Mouse (Mus musculus) kidney, adult 18-20 months (tissue): Measurements from ENCODE around the gene Pusl1.

Experiments
- DNase-seq: peaks from one replicate; pipeline ENCODE4 v3.0.0; 2021

Gene Pusl1

DNA sequence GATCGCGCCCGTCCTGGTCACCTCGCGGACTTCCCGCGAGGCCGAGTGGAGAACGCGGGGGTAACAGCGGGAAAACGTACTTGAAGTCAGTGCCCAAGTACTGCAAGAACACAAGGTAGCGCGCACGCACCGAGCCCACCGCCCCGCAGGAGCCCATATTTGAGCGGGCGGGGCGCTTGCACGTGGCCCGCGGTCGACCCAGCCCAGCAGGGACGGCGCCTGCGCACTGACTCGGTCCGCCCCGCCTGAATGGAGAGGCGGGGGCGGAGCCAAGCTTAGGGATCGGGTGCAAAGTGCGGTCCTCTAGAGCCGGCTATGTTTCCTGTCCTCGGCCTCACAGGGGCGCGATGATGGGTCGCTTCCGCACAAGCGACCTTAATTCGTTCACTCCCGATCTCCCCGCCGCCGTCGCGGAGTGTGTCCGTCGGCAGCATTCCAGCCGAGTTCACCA is at the start of gene Pusl1, which contains the start of gene Acap3:
Pusl1 (minus strand) TSS at position 231 of the 451 bp plus-strand sequence.
Acap3 (plus strand) TSS at position 272 of the 451 bp plus-strand sequence.
- peak; percentile 98 for DNase-seq

DNA sequence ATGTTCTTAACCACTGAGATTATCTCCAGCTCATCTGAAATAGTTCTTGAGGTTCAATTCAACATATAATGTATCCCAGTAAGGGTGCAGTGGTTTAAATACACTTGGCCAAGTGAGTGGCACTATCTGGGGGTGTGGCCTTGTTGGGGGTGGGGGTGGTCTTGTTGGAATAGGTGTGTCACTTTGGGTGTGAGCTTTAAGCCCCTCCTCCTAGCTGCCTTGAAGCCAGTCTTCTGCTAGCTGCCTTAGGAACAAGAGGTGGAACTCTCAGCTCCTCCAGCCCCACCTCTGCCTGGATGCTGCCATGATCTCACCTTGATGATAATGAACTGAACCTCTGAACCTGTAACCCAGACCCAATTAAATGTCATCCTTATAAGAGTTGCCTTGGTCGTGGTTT is 40.5 kb upstream of the Pusl1 start:
- DNase-seq: no peak

DNA sequence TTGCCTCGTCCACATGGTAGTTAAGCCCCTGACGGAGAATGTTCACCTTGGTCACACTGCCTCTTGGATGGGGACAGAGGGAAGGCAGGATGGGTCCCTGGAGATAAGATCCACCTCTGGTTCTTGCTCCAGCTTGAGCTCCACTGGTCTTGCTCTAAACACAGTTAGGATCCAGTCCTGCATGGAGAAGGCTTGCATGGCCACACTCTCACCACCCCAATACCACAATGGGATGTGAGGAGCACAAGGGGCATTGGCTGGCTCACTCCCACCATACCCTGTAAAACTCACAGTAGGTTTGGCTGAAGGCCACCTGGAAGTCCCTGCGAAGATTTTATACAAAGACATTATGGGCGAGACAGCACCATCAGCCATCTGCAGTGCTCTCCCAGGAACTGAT is 17.2 kb upstream of the Pusl1 start:
- no peak for DNase-seq

DNA sequence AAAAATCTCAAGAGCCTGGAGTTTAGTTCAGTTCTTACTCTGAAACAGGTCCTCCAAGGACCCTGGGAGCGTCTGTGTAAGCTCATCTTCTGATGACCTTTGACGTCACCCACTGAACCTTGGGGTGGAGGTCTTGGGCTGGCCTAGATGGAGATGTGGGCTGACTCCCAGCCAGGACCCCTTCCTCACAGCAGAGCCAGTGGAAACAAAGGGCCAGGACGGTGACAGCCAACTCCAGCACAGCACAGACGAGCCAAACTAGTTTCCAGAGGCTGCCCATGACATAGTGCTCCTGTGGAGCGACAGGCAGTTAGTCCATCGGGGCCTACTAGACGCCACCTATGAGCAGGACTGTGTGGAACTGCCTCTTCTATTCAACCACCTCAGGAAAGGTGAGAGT is 16.7 kb upstream of the Pusl1 start:
- DNase-seq: no peak

DNA sequence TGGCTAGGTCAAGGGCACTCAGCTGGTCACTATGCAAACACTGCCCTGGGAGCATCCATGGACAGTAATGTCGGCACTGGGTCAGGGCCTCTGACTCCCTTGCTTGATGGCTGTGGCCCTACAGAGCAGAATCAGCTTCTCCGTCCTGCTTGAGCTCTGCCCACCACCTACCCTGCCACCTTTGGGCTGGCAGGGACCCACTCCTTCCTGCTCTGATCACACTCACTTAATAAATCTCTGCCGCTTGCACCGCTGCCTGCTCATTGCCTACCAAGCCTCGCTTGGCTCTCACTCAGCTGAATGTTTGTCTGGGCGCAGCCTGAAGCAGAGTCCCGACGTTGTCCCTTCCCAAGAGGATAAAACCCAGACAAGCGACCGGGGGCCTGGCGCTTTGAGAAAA is 15.4 kb upstream of the Pusl1 start:
- DNase-seq: no peak

DNA sequence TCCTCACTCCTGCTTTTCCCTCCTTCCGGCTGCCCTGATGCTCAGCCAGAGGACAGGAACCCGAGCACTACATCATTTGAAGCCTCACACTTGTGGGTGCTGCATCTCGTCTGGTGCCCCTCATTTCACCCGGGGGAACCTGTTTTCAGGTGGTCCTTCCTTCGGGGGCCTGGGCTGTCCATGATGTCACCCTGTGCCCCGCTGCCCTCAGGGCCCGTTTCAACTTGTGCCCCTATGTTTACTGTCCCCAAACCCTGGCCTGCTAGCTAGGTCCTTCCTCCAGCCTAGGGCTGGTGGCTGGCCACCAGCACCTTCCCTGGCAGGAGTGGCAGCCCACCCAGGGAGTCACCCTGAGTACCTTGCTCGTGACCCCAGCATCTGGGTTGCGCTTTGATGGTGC is 14.5 kb upstream of the Pusl1 start:
- DNase-seq: no peak

DNA sequence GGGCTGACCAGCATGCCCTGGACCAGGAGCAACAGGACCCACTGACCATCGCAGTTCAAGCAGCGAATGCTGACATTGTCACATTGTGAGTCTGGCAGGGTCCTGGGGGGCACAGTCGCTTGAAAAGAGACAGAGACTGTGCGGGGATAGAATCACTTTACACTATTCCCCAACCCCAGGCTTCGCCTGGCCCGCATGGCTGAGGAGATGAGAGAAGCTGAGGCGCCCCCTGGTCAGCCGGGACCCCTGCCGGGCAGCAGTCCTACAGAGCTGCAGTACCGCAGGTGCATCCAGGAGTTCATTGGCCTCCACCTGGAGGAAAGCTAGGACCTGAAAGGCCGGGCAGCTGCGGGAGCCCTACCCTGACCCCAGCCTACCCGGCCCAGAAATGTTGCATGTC is 14.1 kb upstream of the Pusl1 start:
- DNase-seq: no peak

DNA sequence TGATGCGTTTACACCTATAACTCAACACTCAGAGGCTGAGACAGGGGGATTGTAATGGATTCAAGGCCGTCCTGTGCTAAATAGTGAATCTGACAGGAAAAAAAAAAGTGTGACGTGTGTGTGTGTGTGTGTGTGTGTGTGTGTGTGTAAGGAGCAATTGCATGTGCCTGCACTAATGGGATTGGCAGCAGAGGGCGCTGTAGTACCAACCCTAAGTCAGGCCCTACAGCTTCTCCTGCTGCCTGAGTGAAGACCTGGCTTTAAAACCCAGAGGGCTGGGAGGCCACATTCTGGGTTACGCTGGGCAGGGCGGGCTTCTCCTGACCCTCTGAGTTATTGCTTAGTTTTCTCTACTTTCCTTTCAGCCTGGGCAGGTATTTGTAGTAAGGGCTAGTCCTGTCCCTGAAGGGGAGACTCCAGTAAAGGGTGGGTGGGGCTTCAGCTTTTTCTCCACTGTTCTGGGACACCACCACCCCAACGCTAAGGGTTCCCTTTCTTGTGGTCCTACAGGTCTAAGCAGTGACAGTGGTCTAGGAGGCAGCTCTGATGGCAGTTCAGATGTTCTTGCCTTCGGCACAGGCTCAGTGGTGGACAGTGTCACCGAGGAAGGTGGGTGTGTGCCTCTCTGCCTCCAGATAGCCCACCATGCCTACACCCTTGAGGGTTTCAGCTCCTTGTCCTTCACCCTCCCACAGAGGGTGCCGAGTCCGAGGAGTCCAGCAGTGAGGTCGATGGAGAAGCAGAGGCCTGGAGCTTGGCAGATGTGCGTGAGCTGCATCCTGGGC is 12.9 kb upstream of the Pusl1 start:
- DNase-seq: no peak

DNA sequence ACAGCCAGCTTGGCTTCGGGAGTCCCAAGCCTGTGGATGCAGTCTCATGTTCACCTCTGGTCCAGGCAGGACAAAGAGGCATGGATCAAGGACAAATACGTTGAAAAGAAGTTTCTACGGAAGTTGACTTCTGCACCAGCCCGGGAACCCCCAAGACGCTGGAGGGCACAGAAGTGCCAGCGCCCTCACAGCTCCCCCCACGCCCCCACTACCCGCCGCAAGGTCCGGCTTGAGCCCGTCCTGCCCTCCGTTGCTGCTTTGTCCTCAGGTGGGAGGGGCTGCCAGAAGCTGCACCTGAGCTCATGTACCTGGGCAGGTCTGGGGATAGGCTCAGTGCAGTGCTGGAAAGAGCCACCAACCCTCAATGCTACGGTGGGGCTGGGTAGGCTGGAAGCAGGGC is 11.7 kb upstream of the Pusl1 start:
- DNase-seq: no peak

DNA sequence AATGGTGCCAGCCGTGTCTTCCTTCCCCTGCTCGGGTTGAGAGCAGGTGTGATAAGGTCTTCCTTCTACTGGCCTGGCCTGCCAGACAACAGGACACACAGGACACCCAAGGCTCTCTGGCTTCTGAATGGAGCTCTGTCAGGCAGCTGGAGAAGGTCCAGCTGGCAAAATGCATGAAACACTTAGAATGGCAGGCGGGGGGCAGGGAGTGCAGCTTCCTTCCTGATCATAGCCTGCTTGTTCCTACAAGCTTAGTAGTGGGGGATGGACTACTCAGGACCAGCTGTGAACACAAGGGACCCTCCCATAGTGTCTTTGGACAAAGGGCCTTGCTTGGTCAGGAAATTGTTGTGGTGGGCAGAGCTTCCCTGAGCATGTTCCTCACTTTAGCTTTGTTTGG is 9.6 kb upstream of the Pusl1 start:
- no peak for DNase-seq

DNA sequence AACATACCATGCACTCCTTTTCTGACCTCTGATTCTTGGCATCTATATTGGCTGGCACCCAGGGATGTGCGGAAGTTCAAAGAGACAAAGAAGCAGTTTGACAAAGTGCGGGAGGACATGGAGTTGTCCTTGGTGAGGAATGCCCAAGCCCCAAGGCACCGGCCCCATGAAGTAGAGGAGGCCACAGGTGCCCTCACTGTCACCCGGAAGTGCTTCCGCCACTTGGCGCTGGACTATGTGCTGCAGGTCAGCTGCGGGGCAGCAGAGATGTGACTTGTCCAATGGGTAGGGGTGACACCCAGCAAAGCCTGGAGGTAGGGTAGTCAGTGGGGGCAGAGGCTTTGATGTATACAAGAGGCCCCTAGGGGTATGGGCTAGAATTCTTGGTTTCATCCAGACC is 7.8 kb upstream of the Pusl1 start:
- no peak for DNase-seq

DNA sequence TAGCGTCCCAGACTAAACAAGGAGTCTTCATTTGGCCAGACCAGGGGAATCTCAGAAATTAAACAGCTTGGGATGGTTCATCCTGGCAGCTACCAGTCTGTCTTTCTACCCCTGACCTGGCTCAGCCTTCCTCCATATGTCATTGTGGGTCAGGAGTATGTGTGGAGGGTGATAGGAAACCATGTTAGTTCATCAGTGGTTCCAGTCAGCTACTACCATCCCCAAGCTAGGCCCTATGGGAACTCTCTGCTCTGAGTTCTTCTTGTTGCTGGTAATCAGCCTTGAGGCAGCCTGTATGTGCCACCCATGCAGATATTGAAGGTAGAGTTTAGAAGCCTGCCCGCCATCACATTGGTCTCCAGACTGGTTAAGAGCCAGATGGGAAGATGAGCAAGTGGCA is 6.7 kb upstream of the Pusl1 start:
- no peak for DNase-seq

DNA sequence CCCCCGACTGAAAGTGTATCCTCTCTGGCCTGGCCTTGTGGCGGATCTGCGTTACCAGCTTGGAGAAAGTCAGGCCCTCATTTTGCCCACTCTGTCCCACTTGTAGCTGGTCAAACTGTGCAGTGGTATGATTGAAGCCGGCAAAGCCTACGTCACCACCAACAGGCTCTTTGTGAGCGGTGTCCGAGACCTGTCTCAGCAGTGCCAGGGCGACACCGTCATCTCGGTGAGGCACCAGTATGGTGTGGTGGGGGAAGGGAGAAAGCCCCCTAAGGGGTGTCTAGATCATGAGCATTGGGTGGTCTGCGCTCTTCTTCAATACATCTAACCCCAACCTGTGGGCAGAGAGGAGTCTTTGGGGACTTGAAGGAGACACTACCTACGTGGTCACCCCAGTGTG is 4.9 kb upstream of the Pusl1 start:
- DNase-seq: no peak

DNA sequence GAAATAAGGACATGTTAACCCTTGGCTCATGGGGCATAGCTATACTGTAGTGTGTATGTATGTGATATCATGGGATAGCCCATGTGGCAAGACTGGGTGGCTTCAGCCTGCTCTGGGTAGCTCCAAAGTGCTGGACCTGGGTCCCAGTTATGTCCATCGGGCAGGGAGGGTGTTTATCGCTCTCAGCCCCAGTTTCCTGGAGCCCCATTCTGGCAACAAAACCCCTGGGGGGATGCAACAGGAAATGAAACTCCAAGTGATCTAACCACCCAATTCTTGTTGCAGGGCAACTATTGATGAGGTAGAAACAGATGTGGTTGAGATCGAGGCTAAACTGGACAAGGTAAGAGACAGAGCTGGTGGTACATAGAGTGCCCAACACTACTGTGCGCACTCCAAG is 4.2 kb upstream of the Pusl1 start:
- no peak for DNase-seq

DNA sequence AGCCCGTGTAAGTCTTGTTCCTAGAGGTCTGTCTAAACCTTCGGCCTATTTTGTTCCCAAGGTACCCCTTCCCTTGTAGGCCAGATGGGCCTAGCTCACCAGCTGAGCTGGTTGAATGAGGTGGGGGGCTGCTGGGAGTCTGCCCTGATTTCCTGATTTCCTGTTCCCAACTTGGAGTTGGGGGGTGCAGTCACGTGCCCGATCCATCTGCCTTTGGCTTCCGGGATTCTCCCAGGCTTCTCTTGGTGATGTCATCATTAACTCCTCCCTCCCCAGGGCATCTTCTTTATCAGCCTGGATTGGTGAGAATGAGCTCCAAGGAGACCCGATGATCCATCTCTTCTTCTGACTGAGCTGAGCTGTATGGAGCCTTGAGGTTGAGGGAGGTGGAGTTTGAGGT is 3.6 kb upstream of the Pusl1 start:
- peak; percentile 56 for DNase-seq

DNA sequence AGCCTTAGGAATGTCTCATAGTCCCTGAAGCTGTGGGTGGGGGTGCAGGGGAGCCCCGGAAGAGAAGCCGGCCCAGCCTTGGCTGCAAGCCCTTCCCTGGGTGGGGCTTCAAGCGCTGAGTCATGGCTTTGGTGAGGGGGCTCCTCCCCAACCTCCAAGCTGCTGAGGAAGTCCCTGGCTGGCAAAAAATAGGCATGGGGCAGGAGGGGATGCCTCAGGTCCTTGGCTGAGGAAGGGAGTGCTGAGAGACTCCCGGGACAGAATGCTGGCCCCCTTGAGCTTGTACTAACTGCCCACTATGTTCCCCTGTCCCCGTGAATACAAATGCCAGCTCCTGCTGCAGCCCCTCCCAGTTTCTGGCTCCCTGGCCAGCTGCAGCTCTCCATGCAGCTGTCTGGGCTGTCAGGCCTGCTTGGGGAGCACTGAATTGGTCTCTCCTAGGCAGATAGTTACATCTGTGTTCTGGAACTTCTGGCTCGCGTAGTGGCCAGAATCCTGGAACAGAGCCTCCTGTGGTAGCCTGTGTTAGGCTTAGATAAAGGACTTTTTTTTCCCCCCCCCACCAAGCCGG is 2.8 kb upstream of the Pusl1 start:
- peak; percentile 49 for DNase-seq

DNA sequence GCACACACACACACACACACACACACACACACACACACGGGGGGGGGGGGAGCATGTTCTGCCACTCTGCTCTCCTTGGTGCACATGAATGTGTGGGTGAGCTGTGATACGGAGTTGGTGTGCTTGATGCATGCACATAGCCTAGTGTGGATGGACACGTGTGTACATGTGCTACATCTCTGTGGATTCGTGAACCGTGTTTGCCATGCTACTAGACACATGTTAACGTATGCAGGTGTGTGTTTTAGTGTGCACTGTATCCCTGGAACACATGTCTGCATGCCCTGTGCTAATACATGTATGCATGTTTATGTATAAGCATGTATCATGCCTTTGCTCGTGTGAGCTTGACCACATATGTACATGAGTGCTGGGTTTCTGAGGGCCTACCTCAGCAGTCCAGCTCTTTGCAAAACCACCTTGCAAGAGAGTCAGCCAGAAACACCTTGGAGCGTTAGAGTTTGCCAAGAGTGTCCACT is 1.7 kb upstream of the Pusl1 start:
- no peak for DNase-seq

DNA sequence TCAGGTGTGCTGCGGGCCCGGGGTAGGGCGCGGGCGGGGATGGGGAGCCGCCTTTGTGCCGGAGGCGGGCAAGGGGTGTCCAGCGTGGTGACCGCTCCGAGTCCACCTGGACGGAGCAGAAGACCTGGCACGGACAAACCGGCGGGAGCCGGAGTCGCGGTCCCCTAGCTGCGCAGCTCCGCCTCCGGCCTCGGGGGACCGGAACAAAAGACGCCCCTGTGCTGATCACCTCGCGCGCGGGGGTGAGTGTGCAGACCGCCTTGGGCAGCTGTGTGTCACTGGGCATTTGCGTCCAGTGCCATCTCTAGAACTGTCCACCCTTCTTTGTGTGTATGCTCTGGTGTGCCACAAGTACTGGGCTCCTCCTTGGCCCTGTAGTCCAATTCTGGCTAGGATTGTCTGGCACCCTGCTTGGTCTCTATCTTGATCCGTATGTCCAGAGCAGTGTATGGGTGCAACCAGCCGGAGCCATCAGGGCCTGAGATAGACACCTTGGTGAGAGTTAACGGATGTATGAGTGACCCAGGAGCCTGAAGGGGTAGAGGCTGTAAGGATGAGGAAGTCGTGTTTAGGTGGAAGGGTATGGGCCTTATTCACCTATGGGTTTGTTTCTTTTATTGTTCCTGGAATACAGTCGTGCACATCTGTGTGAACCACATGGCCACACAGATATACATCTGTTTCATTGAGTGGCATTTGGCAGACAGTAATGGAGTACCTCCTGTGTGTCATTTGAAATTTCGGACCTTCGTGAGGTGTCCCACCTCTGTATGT is 1.0 kb upstream of the Pusl1 start:
- DNase-seq: no peak

DNA sequence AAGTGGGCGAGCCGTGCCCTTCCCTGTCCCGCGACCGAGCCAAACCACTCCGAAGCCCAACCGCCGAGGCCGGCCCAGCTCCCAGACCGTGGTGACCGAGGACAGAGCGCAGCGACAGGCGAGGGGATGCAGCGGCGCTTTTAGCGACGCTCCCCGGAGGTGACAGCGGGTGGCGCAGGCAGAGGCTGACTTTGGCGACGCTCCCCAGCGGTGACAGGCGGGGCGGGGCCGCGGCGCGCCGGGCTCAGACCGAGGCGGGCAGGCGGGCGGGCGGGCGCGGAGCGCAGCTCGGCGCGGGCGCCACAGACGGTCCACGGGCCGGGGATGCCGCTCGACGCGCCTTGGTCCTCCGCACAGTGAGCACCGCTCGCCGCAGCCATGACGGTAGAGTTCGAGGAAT is 436 bp upstream of the Pusl1 start:
- DNase-seq: peak; percentile 86

DNA sequence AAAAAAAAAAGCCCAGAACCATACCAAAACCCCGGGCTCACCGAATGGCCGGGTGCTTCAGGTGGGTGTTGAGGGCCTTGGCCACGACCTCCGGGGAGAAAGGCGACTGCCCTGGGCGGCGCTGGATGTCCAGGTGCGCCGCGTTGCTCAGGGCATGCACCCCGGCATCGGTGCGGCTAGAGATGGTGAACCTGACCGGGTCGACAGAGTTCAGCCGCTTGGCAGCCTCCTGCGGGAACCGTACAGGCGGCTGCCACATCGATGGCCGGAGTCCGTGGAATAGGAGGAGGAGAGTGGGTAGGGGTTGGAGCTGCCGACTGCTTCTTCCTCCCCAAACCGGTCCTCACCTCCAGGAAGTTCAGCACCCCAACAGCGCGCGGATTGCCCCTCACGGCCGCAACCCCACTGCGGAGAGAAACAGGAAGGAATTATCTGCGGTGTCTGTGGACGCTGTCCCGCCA is 540 bp downstream of the Pusl1 start:
- peak; percentile 24 for DNase-seq

DNA sequence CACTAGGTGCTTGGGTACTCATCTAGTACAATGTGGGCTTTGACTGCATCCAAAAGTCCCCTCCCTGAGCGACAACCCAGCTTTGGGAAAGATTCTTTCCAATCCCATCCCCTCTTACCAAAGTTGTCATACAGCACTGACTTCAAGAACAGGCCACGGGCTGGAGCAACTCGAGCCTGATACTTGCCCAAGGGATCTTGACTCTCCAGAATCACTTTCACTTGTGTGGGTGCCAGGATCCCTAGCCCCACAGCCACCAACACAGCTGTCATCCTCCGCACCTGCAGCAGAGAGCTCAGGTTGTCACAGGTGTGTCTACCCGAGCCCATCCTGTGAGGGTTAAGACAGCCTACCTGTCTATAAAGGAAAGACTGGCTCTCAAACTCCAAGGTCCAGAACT is 2.3 kb downstream of the Pusl1 start:
- DNase-seq: no peak

DNA sequence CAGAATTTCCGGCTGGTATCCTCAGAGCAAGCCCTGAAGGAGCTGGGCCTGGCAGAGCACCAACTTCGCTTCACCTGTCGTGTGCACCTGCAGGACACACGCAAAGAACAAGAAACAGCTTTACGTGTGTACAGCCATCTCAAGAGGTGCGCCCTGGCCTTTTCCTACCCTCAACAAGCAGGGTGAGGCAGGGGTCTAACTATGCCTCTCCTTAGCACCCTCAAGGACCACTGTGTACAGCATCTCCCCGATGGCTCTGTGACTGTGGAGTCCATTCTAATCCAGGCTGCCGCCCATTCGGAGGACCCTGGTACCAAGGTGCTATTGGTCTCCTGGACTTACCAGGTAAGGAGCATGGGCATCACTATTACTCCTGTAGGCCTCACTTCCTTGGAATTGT is 3.4 kb downstream of the Pusl1 start:
- DNase-seq: no peak

DNA sequence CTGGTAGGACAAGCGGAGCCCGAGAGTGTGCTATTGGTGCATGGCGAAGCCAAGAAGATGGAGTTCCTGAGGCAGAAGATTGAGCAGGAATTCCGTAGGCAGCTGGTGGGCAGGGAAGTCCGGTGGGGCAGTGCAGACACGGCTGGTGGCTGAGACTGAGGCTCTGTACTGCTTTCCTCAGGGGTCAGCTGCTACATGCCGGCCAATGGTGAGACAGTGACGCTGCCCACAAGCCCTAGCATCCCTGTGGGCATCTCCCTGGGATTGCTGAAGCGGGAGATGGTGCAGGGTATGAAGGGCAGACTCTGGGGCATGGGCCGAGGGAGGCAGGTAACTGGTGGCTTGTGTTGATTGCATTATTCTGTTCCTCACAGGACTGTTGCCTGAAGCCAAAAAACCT is 3.9 kb downstream of the Pusl1 start:
- DNase-seq: no peak

DNA sequence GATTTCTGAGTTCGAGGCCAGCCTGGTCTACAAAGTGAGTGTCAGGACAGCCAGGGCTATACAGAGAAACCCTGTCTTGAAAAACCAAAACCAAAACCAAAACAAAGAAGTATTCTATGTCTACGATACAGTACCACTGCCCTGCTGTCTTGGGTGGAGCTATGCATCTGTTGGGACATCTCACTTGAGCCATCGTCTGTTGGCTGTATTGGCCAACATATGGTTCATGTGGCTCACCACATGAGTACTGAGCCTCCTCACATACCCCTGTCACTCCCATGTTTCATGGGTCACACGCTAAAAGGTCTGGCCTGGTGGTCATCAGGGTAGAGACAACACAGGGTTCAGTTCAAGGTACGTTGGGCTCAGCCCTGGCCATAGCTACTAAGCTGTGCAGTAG is 5.3 kb downstream of the Pusl1 start:
- DNase-seq: no peak
